8 mouse cellular contexts compared by ENCODE assay signal in genomic region chr9:21870879-21871524, GRCm38 (mm10). TPM values are rescaled to one million over a fixed set of nuclear protein-coding genes. Genes with fewer than 3 reads are reported as not detected.
DNase-seq lines count a peak whose midpoint lies in the region; ATAC-seq and TF ChIP-seq lines count a peak whose summit lies in the region.

No protein-coding gene starts in this region.

- 0 out of 4 replicates have a peak overlapping the region, but pooled peaks of 1 of the 2 experiments have one; percentile 22 for H3K4me3 ChIP-seq in heart, embryonic 14.5 days (ENCODE audit: control insufficient read depth in 1 of 2, insufficient read depth in 1 of 2, low read depth in 1 of 2, low read length in 2 of 2)
- no peak overlapping the region for H3K4me3 ChIP-seq in lung, postnatal 0 days (ENCODE audit: low read depth, low read length)

- WGBS in heart, embryonic 14.5 days: 13% methylated on average over 20 of the region's 20 CpGs
- WGBS in lung, postnatal 0 days: 14% methylated on average over 20 of the region's 20 CpGs

- ATAC-seq in heart, embryonic 14.5 days (ENCODE audit: insufficient number of reproducible peaks, insufficient read depth, low FRiP score, low read depth): peak; percentile 11; the same call in 1 of the 2 replicates
- ATAC-seq in lung, postnatal 0 days: peak; percentile 63

- H3K4me1 ChIP-seq in heart, embryonic 14.5 days (ENCODE audit: control insufficient read depth in 2 of 2, insufficient read depth in 2 of 2, low read length in 2 of 2): peaks cover 0 to 3% of the 10 kb centered on the region in 2 experiments; a peak in 1 of 4 replicates
- H3K4me1 ChIP-seq in lung, postnatal 0 days (ENCODE audit: insufficient read depth, low read depth, low read length): no peaks in the 10 kb centered on the region

- no peaks in the 10 kb centered on the region for H3K27me3 ChIP-seq in heart, embryonic 14.5 days (ENCODE audit: control insufficient read depth, insufficient read depth, low read length)
- H3K27me3 ChIP-seq in lung, postnatal 0 days (replicated peaks; ENCODE audit: insufficient read depth, low read length): no peaks in the 10 kb centered on the region

- no peaks in the 10 kb centered on the region for H3K36me3 ChIP-seq in heart, embryonic 14.5 days (ENCODE audit: control insufficient read depth, insufficient read depth, low read length)
- H3K36me3 ChIP-seq in lung, postnatal 0 days (ENCODE audit: insufficient read depth, low read length): no peaks in the 10 kb centered on the region

- no peak for TF ChIP-seq EP300 in lung, postnatal 0 days (IDR thresholded peaks at IDR 0.05)

- no peaks in the 10 kb centered on the region for H3K9me3 ChIP-seq in heart, embryonic 14.5 days (ENCODE audit: control insufficient read depth, low read length)
- H3K9me3 ChIP-seq in lung, postnatal 0 days (ENCODE audit: low read length): no peaks in the 10 kb centered on the region

- peak; percentile 49 for DNase-seq in gastrocnemius, adult 18-20 months (ENCODE audit: low spot score)
- DNase-seq in gastrocnemius, adult 8-10 months (ENCODE audit: low spot score in 2 of 2): no peak
- DNase-seq in T-cell, adult 2 months (ENCODE audit: low spot score): peak; percentile 22
- DNase-seq in embryo, embryonic 9.5 days (ENCODE audit: extremely low spot score): peak; percentile 52
- DNase-seq in kidney, postnatal 14 days: peak; percentile 69
- DNase-seq in lung, postnatal 0 days (ENCODE audit: low spot score): peak; percentile 80
- DNase-seq in retina, embryonic 14.5 days (ENCODE audit: low spot score): peak; percentile 82

- H3K4me2 ChIP-seq in heart, embryonic 14.5 days (ENCODE audit: low read length): peak overlapping the region; percentile 44
- H3K4me2 ChIP-seq in lung, postnatal 0 days (replicated peaks; ENCODE audit: low read depth, low read length): no peak overlapping the region

- H3K9ac ChIP-seq in heart, embryonic 14.5 days (ENCODE audit: low read length): peak overlapping the region; percentile 13; the same call in 1 of the 2 replicates
- H3K9ac ChIP-seq in lung, postnatal 0 days (replicated peaks; ENCODE audit: low read depth): no peak overlapping the region

- peak; percentile 89 for TF ChIP-seq CTCF in lung, postnatal 0 days (IDR thresholded peaks at IDR 0.05)

- no peak overlapping the region for H3K27ac ChIP-seq in heart, embryonic 14.5 days (replicated peaks in 1 of 2; ENCODE audit: control insufficient read depth in 1 of 2, insufficient read depth in 1 of 2, low read depth in 2 of 2, low read length in 2 of 2)
- H3K27ac ChIP-seq in lung, postnatal 0 days (ENCODE audit: low read length): no peak overlapping the region

RNA-seq across cellular contexts. Expression of gene Dock6, which starts 18.6 kb away (rescaled TPM):
- total RNA-seq in gastrocnemius, adult 18-20 months (2021): 1 to 10 TPM; 7.4 to 8.7 TPM
- 1 to 10 TPM; 4.7 to 8.3 (median 5.2) TPM for total RNA-seq in gastrocnemius, adult 8-10 months (2022)
- polyA plus RNA-seq in heart, embryonic 14.5 days (2014; fragmentation: Nextera tagmentation; extraction: Ambion mirVana): 42.4 and 44.5 TPM in 2 replicates
- 35.8 and 43.2 TPM in 2 replicates for polyA plus RNA-seq in lung, postnatal 0 days (2015; fragmentation: Nextera tagmentation; extraction: Ambion mirVana)

RNA-seq across cellular contexts. Expression of gene Angptl8, which starts 35.7 kb away (rescaled TPM):
- total RNA-seq in gastrocnemius, adult 18-20 months (2021): under 1 TPM in 1 of 2 experiments, not detected in 1; 0.26 TPM
- not detected for total RNA-seq in gastrocnemius, adult 8-10 months (2022)
- 1.4 and 1.6 TPM in 2 replicates for polyA plus RNA-seq in heart, embryonic 14.5 days (2014; fragmentation: Nextera tagmentation; extraction: Ambion mirVana)
- polyA plus RNA-seq in lung, postnatal 0 days (2015; fragmentation: Nextera tagmentation; extraction: Ambion mirVana): 6.2 and 7.4 TPM in 2 replicates

RNA-seq across cellular contexts. Expression of gene Rab3d, which starts 47.0 kb away (rescaled TPM):
- 1 to 10 TPM; 1.9 to 4.3 TPM for total RNA-seq in gastrocnemius, adult 18-20 months (2021)
- total RNA-seq in gastrocnemius, adult 8-10 months (2022): 1 to 10 TPM; 2.3 to 6.0 (median 2.9) TPM
- polyA plus RNA-seq in heart, embryonic 14.5 days (2014; fragmentation: Nextera tagmentation; extraction: Ambion mirVana): 7.8 and 9.0 TPM in 2 replicates
- polyA plus RNA-seq in lung, postnatal 0 days (2015; fragmentation: Nextera tagmentation; extraction: Ambion mirVana): 28.4 and 31.0 TPM in 2 replicates

RNA-seq across cellular contexts. Expression of gene Ccdc159, which starts 56.3 kb away (rescaled TPM):
- under 1 TPM; 0.71 to 0.85 TPM for total RNA-seq in gastrocnemius, adult 18-20 months (2021)
- total RNA-seq in gastrocnemius, adult 8-10 months (2022): under 1 TPM in 1 of 4 experiments, not detected in 3; 0.38 TPM
- 2.4 and 3.0 TPM in 2 replicates for polyA plus RNA-seq in heart, embryonic 14.5 days (2014; fragmentation: Nextera tagmentation; extraction: Ambion mirVana)
- 1.2 and 1.4 TPM in 2 replicates for polyA plus RNA-seq in lung, postnatal 0 days (2015; fragmentation: Nextera tagmentation; extraction: Ambion mirVana)

RNA-seq across cellular contexts. Expression of gene Tmem205, which starts 56.4 kb away (rescaled TPM):
- 10 to 100 TPM; 10.5 to 13.8 TPM for total RNA-seq in gastrocnemius, adult 18-20 months (2021)
- total RNA-seq in gastrocnemius, adult 8-10 months (2022): 10 to 100 TPM; 11.1 to 13.9 (median 13.1) TPM
- 48.1 and 58.8 TPM in 2 replicates for polyA plus RNA-seq in heart, embryonic 14.5 days (2014; fragmentation: Nextera tagmentation; extraction: Ambion mirVana)
- polyA plus RNA-seq in lung, postnatal 0 days (2015; fragmentation: Nextera tagmentation; extraction: Ambion mirVana): 106 and 107 TPM in 2 replicates

Comparison
In these comparisons a context has a peak if more than half of its experiments do, and no peak if none do; other contexts are left out.
1. DNase-seq: peak in gastrocnemius, adult 18-20 months (single experiment), T-cell, adult 2 months (single experiment), embryo, embryonic 9.5 days (single experiment), kidney, postnatal 14 days (single experiment), lung, postnatal 0 days (single experiment) and retina, embryonic 14.5 days (single experiment); none in gastrocnemius, adult 8-10 months (0 of 2).